Comparison of ENCODE assay signal across 10 mouse cellular contexts in the genomic region with DNA sequence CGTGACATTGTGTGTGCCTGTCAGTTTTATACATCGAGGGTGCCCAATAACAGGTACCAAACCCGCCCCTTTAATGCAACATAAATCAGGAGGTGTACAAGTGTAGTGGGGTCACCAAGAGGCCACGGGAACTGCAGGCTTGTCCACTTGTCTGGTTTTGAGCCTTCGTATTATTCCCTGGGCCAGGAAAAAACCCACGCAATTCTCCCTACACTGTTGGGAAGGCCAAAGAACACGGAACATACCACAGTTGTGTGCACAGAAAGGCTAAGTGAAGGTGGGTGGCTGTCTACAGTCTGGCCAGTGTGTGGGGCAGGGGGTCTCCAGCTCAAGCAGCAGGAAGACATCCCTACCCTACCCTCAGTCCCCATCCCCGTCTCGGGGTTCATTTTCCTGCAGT.
A peak's percentile ranks its signal among the peaks of the same experiment; 100 is the strongest.
DNase-seq lines count a peak whose midpoint lies in the region; ATAC-seq and TF ChIP-seq lines count a peak whose summit lies in the region.
"Had no signal": no experiment of that assay in that cellular context is flagged by ENCODE, and none has a peak within 500 bp of the region (broad histone marks: within the 10 kb centered on the region; RNA-seq: fewer than 3 reads in every experiment).

No protein-coding gene starts in this region.

- peak overlapping the region; percentile 95 for H3K27ac ChIP-seq in heart, postnatal 0 days (ENCODE audit: low read depth)
- peak overlapping the region; percentile 96 for H3K27ac ChIP-seq in embryonic facial prominence, embryonic 15.5 days (replicated peaks)
- peak overlapping the region; percentile 87; the same call in 1 of the 2 replicates for H3K27ac ChIP-seq in intestine, embryonic 16.5 days (ENCODE audit: low read length)
- H3K27ac ChIP-seq in neural tube, embryonic 13.5 days (replicated peaks), result peak overlapping the region; percentile 92

- H3K27me3 ChIP-seq in heart, postnatal 0 days (ENCODE audit: control insufficient read depth, insufficient read depth, low read length), result no peaks in the 10 kb centered on the region
- H3K27me3 ChIP-seq in embryonic facial prominence, embryonic 15.5 days, result no peaks in the 10 kb centered on the region
- no peaks in the 10 kb centered on the region for H3K27me3 ChIP-seq in intestine, embryonic 16.5 days (replicated peaks; ENCODE audit: control insufficient read depth, insufficient read depth, low read length)
- H3K27me3 ChIP-seq in neural tube, embryonic 13.5 days, result no peaks in the 10 kb centered on the region
- H3K27me3 ChIP-seq: CH12.LX had no signal

- H3K9me3 ChIP-seq in heart, postnatal 0 days (replicated peaks; ENCODE audit: control insufficient read depth, low read length), result no peaks in the 10 kb centered on the region
- no peaks in the 10 kb centered on the region for H3K9me3 ChIP-seq in embryonic facial prominence, embryonic 15.5 days (replicated peaks)
- H3K9me3 ChIP-seq in intestine, embryonic 16.5 days (ENCODE audit: control insufficient read depth, low read length), result no peaks in the 10 kb centered on the region
- no peaks in the 10 kb centered on the region for H3K9me3 ChIP-seq in neural tube, embryonic 13.5 days

- no peak for TF ChIP-seq CTCF in heart, postnatal 0 days (IDR thresholded peaks at IDR 0.05; ENCODE audit: low read depth)

- H3K4me2 ChIP-seq in heart, postnatal 0 days (ENCODE audit: low read depth, low read length), result no peak overlapping the region
- peak overlapping the region; percentile 49; the same call in 1 of the 2 replicates for H3K4me2 ChIP-seq in embryonic facial prominence, embryonic 15.5 days (replicated peaks)
- no peak overlapping the region for H3K4me2 ChIP-seq in intestine, embryonic 16.5 days (ENCODE audit: low read depth, low read length)
- H3K4me2 ChIP-seq in neural tube, embryonic 13.5 days, result peak overlapping the region; percentile 45

- TF ChIP-seq EP300 in heart, postnatal 0 days (IDR thresholded peaks at IDR 0.05; ENCODE audit: low read depth), result no peak

- no peak for DNase-seq in heart, postnatal 0 days (ENCODE audit: low spot score)
- no peak for DNase-seq in heart, adult 18-20 months
- no peak for DNase-seq in cerebellum, adult 11 months
- no peak for DNase-seq in retina, embryonic 14.5 days (ENCODE audit: low spot score)
- no peak for DNase-seq in ovary, postnatal 14 days (ENCODE audit: low spot score)
- DNase-seq: gastrocnemius, postnatal 36 days had no signal

- H3K4me3 ChIP-seq in heart, postnatal 0 days (ENCODE audit: low read depth, low read length), result no peak overlapping the region
- no peak overlapping the region for H3K4me3 ChIP-seq in embryonic facial prominence, embryonic 15.5 days (replicated peaks)
- no peak overlapping the region for H3K4me3 ChIP-seq in intestine, embryonic 16.5 days (ENCODE audit: low read length)
- 0 out of 2 replicates have a peak overlapping the region, but pooled peaks have one; percentile 0 for H3K4me3 ChIP-seq in neural tube, embryonic 13.5 days

- WGBS in heart, postnatal 0 days, result 81% methylated on average over 9 of the region's 9 CpGs
- WGBS in embryonic facial prominence, embryonic 15.5 days, result 64% methylated on average over 9 of the region's 9 CpGs
- WGBS in intestine, embryonic 16.5 days, result 66% methylated on average over 9 of the region's 9 CpGs
- 13% methylated on average over 9 of the region's 9 CpGs for WGBS in neural tube, embryonic 13.5 days

- H3K4me1 ChIP-seq in heart, postnatal 0 days (ENCODE audit: control insufficient read depth, insufficient read depth), result peaks cover 31% of the 10 kb centered on the region
- peaks cover 39% of the 10 kb centered on the region for H3K4me1 ChIP-seq in embryonic facial prominence, embryonic 15.5 days
- H3K4me1 ChIP-seq in intestine, embryonic 16.5 days (ENCODE audit: control insufficient read depth, insufficient read depth, low read length), result peaks cover 25% of the 10 kb centered on the region
- H3K4me1 ChIP-seq in neural tube, embryonic 13.5 days (replicated peaks), result peaks cover 46% of the 10 kb centered on the region

- ATAC-seq in heart, postnatal 0 days (ENCODE audit: insufficient read depth, low read depth), result no peak
- no peak for ATAC-seq in embryonic facial prominence, embryonic 15.5 days (ENCODE audit: insufficient number of reproducible peaks, low FRiP score, low TSS enrichment, low read depth)
- ATAC-seq in intestine, embryonic 16.5 days, result no peak
- ATAC-seq in neural tube, embryonic 13.5 days (ENCODE audit: low read depth), result no peak

- H3K36me3 ChIP-seq in heart, postnatal 0 days (replicated peaks; ENCODE audit: control insufficient read depth, insufficient read depth, low read length), result no peaks in the 10 kb centered on the region
- H3K36me3 ChIP-seq in embryonic facial prominence, embryonic 15.5 days, result no peaks in the 10 kb centered on the region
- H3K36me3 ChIP-seq in intestine, embryonic 16.5 days (ENCODE audit: control insufficient read depth, insufficient read depth, low read length), result no peaks in the 10 kb centered on the region
- H3K36me3 ChIP-seq in neural tube, embryonic 13.5 days, result no peaks in the 10 kb centered on the region

- no peak overlapping the region; the same call in 1 of the 2 replicates for H3K9ac ChIP-seq in heart, postnatal 0 days (replicated peaks; ENCODE audit: low read depth, low read length)
- no peak overlapping the region for H3K9ac ChIP-seq in embryonic facial prominence, embryonic 15.5 days
- peak overlapping the region; percentile 39; the same call in 1 of the 2 replicates for H3K9ac ChIP-seq in intestine, embryonic 16.5 days (ENCODE audit: low read depth, low read length)
- H3K9ac ChIP-seq in neural tube, embryonic 13.5 days, result peak overlapping the region; percentile 62

Comparison
In these comparisons a context has a peak if more than half of its experiments do, and no peak if none do; other contexts are left out.
1. H3K4me2 ChIP-seq: peak in embryonic facial prominence, embryonic 15.5 days (single experiment) and neural tube, embryonic 13.5 days (single experiment); none in heart, postnatal 0 days (single experiment) and intestine, embryonic 16.5 days (single experiment).
2. H3K9ac ChIP-seq: peak in intestine, embryonic 16.5 days (single experiment) and neural tube, embryonic 13.5 days (single experiment); none in heart, postnatal 0 days (single experiment) and embryonic facial prominence, embryonic 15.5 days (single experiment).
3. Peak in every context shown above with its lines, with median percentiles within 50 percentile points of each other: H3K27ac ChIP-seq.